Mouse (Mus musculus) gastrocnemius, adult 8-10 months (tissue): ENCODE results near the gene Prr13. TPM values are rescaled to one million over a fixed set of nuclear protein-coding genes. Genes with fewer than 3 reads are reported as not detected.

ENCODE experiments used
- DNase-seq, 2 experiments: peaks; one replicate each; pipeline ENCODE4 v3.0.0; 2022; ENCODE audit warnings: low spot score in 2 of 2
- total RNA-seq, 4 experiments: library from RNA; stranded (reverse); gene quantifications; 2 replicates each; pipeline ENCODE4 v1.2.4; 2022

Gene Prr13
- total RNA-seq, 4 experiments from 2014 or later, result 16.4 to 22.3 (median 20.2) TPM

DNA sequence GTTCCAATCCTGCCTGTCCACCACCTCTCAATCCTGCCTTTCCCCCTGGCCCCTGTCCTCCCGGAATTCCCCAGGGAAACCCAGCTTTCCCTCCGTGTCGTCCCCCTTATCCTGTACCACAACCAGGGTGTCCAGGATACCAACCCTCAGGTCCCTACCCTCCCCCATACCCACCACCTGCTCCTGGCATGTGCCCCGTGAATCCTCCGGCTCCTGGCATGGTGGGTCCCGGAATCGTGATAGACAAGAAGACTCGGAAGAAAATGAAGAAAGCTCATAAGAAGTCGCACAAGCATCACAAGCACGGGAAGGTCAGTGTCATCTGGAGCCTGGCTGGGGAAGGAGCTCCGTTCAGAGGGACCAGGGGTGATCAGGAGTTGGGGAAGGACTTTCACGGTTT lies 1.6 kb downstream of the Prr13 start:
- no peak for DNase-seq

DNA sequence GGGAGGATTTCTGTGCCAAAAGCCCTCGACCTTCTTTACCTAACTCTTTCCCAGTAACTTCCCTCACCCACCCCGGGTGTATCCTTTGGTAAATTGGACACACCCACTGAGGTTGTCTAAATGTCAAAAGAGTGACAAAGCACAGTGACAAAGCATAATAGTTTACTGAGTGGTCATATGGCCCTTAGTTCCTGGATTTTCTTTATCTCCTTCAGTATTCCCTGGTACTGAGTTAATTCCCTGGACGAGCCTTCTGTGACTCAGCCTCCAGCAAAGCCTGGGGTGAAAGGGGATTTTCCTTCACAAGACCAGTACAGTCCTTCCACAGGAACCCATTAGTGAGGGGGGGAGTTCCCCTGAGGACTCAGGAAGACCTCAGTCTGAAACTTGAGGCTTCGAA lies 2.1 kb downstream of the Prr13 start:
- DNase-seq, result no peak

DNA sequence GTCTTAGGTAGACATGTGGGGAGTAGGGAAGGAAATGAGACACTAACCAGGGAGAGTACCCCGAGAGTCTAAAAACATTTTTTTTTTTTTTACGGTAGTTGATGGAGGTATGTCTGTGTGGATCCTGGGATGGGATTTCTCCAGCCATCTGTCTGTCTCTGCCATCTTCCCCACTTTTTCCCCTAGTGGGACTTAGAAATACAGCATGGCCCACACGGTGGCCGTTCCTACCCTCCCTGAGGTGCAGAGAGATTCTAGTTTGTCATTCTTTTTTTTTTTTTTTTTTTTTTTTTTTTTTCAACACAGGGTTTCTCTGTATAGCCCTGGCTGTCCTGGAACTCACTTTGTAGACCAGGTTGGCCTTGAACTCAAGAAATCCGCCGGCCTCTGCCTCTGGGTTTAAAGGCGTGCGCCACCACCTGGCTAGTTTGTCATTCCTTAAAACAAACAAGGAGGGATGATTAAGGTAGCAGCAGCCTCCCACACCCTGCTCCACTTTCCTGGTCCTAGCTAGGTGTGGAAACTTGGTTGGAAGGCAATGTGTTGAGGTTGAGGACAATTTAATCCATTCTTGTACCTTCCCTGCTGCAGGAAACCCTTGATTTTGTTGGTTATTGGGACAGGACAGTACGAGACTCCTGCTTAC lies 2.7 kb downstream of the Prr13 start:
- no peak for DNase-seq

DNA sequence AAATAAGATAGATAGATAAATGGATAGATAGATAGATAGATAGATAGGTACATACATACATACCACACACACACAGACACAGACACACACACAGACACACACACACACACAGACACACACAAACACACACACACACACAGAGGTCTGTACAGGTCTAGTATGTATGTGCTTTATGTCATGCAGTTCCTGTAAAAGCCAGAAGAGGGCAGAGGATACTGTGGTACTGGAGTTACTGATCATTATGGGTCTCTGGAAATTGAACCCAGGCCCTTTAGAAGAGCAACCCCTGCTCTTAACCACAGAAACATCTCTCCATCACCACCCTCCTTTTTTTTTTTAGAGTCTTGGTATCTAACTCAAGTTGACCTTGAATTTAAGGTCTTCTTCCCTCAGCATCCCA lies 4.8 kb downstream of the Prr13 start:
- no peak for DNase-seq

DNA sequence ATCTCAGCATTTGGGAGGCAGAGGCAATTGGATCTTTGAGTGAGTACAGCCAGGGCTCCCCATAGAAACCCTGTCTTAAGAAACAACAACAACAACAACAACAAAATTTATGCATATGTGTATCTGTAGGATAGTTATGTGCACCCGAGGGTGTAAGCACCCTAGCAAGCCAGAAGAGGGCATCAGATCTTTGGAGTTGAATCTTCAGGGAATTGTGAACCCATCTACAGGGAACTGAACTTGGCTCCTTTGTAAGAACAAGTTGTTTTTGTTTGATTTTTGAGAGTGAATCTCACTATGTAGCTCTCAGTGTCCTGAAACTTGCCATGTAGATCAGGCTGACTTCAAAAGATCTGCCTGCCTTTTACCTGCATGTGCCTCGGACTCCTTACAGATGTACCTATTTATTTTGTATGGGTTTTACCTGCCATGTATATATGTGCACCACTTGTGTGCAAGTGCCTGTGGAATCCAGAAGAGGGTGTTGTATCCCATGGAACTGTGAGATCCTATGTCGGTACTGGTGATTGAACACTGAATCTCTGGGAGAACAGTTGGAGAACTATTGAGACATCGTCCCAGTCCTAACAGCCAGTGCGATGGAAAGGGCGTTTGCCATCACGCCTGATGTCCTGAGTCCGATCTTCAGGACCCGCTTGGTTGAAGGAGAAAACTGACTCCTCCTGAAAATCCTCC lies 10.0 kb downstream of the Prr13 start:
- DNase-seq, result no peak

DNA sequence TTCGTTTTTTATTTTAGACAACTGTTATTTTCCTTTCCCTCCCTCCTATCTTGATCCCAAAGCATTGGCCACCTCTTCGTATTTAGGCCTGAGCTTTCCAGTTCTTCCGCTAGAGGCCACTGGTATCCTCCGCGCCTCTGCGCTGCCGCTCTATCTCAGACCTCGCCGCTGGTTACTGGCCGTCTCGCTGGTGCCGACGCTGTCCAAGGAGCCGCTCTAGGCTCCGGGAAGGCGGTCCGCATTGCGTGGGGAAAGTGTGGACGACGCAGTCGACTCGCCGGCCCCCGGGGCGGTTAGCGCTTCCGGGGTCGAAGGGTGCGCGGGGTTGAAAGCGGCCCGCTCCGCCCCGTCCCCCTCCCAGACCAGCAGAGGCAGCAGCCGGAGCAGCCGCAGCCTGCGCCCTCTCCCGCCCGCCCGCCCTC lies 11.4 kb downstream of the Prr13 start, which contains the start of gene Pcbp2:
Gene Pcbp2, plus strand, starts transcription at position 357 of the 422 bp plus-strand sequence.
- DNase-seq, result peak; percentile 91 to 94

DNA sequence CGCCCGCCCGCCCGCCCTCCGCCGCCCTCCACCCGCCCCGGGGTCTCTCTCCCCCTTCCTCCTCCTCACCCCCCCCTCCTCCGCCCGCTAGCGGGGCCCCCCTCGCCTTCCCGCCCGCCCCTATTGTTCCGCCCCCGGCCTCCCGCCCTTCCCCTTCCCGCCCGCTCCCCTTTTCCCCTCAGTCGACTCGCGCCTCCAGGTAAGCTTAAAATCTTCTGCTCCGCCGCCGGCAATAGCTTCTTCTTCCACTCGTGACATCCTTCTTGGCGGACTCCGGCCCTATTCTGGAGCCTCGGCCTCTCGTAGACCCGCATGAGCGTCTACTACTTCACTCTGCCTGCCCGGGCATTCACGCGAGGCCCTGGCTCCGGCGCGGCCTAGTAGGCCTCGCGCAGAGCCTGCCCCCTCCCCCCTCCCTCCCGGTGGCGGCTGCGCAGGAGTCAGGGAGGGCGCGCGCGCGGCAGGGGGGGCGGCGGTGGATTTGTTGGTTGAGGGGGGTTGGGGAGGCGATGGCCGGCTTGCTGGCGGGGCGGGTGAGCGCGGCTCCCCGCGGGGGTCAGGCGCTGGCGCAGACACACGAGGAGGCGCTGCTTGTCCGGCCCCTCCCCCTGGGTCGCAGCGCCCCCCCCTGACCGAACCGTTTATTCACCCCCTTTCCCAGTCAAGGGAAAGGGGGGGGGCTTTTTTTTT lies 11.9 kb downstream of the Prr13 start:
- peak; percentile 70 to 80 for DNase-seq

DNA sequence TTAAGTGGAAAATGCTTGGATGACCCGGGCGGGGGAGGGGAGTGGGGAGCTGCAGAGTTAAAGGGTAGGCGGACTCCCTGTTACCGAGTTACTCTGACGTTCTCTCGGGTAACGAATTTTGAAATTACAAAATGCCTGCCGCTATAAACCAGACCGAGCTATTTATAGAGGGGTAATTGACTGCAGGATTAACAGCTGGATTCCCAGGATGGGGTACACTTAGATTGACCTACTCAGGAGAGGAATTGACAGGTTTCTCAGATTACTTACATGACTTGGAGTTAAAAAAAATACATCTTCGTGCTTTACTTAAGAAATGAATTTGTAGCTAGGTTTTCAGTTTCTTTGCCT lies 12.4 kb downstream of the Prr13 start:
- DNase-seq, result no peak

DNA sequence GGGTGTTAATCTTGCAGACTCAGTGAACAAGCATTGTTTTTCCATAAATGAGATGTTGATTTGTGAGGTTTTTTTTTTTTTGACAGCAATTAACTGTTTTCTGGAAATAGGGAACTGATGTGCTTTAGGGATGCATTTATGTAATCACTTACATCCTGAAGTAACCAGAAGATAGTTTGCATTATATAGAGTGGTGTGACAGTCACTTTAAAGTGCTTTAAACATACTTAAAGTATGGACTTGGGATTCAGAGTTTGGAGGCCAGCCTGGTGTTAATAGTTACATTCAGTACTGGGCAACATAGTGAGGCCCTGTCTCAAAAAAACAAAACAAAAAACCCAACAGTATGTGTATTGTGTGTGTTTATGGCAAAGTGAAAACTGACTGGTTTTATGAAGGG lies 12.9 kb downstream of the Prr13 start:
- no peak for DNase-seq

DNA sequence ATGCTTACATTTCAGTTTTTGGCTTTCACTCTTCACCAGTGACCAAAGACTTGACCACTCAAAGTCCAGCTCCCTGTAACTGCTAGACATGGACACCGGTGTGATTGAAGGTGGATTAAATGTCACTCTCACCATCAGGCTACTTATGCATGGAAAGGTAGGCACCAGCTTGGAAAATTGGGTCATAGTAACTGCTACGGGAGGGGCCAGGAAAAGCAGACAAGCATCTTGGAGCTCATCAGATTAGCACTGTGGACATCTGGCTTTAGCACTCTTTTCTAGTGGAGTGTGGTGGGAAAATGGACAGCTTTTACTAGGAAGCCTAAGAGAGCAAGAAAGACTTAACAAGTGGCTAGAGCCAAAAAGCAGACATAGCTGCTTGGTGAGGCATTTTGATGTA lies 14.4 kb downstream of the Prr13 start:
- DNase-seq, result no peak

DNA sequence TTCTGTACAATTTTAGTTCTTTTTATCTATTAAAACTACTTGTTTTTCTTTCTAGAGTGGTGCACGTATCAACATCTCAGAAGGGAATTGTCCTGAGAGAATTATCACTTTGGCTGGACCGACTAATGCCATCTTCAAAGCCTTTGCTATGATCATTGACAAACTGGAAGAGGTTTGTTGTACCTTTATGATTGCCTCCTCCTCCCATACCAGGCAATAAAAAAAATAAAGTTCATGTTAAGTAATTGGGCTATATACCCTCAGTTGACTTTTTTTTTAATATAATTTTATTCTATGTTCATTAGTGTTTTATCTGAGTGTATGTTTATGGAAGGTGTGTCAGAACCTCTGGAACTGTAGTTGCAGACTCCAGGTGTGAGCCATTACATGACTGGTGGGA lies 15.7 kb downstream of the Prr13 start:
- DNase-seq, result no peak

DNA sequence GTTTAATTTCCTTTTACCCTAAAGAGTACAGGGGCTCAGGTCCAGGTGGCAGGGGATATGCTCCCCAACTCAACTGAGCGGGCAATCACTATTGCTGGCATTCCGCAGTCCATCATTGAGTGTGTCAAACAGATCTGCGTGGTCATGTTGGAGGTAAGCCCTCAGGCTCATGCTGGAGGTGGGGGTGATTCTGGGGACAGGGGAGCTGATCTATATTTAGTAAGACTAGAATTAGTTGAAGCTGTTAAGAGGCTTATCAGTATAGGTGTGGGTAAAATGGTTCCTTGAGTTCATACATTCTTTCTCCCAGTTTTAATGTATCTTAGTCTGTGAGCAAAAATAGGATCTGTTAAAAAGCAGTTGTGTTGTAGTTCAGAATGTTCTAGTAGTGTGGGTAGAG lies 24.3 kb downstream of the Prr13 start:
- DNase-seq, result no peak

DNA sequence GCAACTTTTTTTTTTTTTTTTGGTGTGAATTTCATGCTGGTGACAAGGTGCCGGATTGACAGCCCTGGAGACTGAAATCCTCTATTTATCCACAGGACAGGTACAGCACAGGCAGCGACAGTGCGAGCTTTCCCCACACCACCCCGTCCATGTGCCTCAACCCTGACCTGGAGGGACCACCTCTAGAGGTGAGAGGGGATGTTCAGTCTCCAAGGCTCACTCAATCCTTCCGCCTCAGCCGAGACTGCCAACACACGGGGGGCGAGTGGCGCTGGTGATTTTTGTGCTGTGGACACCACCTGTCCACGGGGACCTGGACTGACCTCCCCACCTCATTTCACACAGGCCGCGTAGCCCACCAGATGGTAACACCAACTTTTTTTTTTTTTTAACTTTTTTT lies 27.0 kb downstream of the Prr13 start:
- DNase-seq, result no peak

DNA sequence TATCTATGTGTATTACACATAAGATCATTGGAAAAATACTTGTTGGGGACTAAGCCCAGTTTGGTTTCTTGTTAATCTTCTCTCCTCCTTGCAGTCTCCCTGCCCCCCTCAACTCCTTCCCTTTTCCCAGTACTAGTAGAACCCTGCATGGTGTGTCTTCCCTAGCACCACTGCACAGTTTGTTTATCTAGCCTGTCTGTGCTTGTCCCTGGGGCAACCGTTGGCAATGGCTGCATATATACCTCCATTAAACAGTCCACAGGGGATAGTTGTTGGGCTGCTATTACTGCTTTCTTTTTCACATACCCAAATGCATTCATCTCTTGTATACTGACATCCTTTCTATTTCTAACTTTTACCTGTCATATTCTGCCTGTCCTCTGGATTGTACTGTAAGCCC lies 28.8 kb downstream of the Prr13 start:
- DNase-seq, result no peak

DNA sequence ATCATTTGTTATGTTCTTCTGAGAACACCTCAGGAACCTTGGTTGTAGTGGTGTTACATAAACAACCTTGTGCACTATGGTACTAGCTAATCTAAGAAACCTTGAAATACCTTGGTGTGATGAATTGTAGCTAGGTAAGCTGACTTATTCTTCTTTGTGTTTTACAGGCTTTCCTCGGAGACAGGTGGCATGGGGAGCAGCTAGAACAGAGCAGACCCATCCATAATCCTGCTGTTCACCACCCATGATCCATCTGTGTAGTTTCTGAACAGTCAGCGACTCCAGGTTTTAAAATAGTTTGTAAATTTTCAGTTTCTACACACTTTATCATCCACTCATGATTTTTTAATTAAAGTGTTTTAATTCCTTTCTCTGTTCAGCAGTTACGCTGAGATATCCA lies 39.5 kb downstream of the Prr13 start:
- DNase-seq, result no peak

DNA sequence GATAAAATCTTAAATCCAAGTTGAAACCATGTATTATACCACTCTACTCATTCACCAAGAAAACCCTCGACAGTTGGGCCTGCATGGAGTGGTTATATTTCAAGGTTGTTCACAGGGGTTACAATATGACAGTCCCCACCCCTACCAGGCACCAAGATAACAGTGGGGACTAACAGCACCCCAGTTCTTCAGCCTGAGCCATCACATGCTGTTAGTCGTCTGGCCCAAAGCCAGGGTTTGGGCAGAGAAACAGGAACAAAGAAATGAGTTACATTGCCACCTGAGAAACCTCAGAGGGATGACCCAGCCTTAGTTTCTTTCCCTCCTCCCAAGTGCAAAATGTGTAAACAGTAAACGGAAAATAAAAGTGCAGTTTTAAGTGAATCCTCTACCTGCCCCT lies 40.5 kb downstream of the Prr13 start:
- no peak for DNase-seq

DNA sequence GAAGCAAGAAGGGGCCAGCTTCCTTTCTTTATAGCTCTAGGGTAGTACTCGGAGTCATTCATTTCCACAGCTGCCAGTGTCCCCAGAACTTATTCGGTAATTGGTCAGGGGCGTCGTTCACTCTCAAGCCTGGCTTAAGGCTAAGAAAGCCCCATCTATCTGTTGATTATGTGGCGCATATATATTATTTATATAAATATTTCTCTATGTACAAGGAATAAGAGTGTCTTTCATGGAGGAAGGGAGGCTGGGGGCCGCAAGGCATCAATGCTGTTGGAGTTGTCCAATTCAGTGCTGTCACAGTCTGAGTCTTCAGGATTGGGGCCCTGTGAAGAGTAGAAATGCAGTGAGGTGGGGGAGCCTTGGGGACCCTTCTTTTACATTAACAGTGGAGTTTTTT lies 41.0 kb downstream of the Prr13 start:
- DNase-seq, result no peak

DNA sequence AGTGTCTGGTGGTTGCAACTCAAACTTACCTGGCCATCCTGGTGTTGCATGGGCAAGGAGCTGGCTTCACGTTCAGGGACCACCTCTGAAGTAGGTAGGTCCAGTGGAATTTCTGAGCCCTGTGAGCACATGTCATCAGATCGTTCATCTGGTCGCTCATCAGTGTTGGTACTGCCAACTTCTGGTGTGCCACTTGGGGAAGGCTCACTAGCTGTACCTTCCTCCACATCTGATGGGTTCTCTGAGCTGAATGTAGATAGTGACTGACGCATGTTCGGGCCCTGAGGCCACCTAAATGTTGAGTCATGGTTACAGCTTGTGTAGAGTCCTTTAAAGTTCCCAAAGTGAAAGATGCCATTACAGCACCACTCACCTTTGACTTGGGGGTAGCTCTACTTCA lies 41.7 kb downstream of the Prr13 start:
- no peak for DNase-seq

DNA sequence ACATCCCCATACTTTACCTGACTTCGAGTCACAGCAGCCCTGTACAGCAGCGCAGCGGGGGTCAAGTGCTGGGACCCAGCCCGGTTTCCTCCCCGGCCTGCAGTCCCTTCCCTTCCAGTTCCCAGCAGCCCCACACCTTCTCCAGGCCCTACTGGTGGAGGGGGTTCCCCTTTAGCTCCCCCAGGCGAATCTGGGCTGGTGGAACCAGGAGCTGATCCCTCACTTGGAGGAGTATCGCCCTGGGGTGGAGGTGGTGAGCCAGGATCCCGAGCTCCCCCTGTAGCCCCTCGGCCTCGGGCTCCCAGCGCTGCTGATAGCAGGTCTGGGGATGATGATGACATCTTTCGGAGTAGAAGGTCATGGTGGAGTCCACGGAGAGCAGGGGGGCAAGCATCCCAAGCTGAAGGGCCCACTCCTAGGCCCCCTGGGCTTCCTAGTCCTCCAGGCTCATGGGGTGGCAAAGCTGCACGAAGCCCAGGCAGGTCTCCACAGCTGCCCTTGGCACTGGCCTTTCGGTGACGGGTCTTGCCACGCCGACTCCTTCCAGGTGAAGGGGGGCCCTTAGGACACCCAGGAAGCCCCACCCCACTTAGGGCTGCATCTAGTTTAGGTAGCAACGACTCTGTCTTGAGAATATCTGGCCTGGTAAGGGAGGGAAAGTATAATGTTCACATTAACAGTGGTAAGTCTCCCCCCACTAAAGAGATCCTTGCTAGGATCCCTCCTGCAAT lies 42.4 kb downstream of the Prr13 start:
- DNase-seq, result no peak

DNA sequence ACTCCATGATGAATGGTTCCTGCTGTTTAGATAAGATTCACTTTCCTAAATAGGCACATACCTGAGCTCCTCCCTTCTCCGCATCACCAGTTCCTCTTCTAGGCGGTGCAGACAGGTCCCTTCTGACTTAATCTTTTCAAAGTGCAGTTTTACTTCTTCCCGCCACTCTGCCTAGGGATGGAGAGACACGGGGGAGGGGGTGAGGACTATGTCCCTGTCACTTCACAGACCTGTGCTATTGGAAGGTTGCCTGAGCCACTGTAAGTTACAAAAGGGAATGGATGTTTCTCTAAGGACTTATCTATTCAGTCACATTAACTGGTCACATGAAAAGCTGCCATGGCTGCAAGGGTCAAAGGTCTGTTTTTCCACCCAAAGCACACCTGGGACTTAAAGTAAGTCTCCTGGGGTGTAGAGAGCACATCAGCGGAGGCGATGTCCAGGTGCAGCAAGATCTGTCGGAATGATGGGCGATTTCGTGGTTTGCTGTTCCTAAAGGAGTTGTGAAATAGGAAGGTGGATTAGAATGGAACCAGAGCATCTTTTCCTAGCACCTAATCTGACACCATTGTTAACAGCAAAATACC lies 43.5 kb downstream of the Prr13 start:
- no peak for DNase-seq

DNA sequence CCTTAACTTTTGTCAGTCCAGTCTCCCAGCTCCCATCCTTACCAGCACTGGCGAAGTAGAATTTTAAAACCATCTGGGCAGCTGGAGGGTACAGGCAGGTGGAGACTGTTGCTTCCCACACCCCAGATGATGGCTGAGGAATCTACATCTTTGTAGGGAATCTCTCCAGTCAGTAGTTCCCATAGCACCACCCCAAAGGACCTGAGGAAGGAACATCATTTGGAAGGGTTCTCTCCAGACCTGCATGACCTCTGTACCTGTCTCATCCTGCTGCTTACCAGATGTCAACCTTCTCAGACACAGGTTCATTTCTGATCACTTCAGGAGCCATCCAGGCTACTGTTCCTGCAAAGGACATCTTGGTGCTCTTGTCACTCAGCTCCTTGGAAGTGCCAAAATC lies 44.6 kb downstream of the Prr13 start, which contains the start of gene Gm10337:
Gene Gm10337, plus strand, starts transcription at position 276 of the 400 bp plus-strand sequence.
- DNase-seq, result no peak
